Mouse (Mus musculus) limb, embryonic 14.5 days (tissue): ENCODE results near the gene Wwox. TPM values are rescaled to one million over a fixed set of nuclear protein-coding genes. Genes with fewer than 3 reads are reported as not detected.

ENCODE experiments used
- ATAC-seq: fragments of 200-750 bp; cut with Nextera tagmentation; 2 replicates; pipeline ENCODE4 v1.8.0; 2017; ENCODE audit warnings: low read depth, moderate number of reproducible peaks, moderate TSS enrichment; ENCODE audit not compliant: low FRiP score
- DNase-seq: peaks from one replicate; pipeline ENCODE4 v3.0.0-alpha.2; 2015; ENCODE audit warnings: low spot score
- H3K27ac ChIP-seq: fragments of 300-500 bp; sonication (generic); replicated peaks from 2 replicates; pipeline ENCODE4 v1.5.1; 2014; ENCODE audit warnings: low read depth, mild to moderate bottlenecking, low read length, moderate library complexity, mixed read lengths
- H3K27me3 ChIP-seq: fragments of 300-500 bp; sonication (generic); 2 replicates; pipeline ENCODE4 v1.6.1; 2014; ENCODE audit warnings: low read length, mixed read lengths; ENCODE audit not compliant: control insufficient read depth, insufficient read depth
- H3K36me3 ChIP-seq: fragments of 300-500 bp; sonication (generic); 2 replicates; pipeline ENCODE4 v1.6.1; 2014; ENCODE audit warnings: mild to moderate bottlenecking, low read length, moderate library complexity, mixed read lengths; ENCODE audit not compliant: control insufficient read depth, insufficient read depth
- H3K4me1 ChIP-seq: fragments of 300-500 bp; sonication (generic); 2 replicates; pipeline ENCODE4 v1.6.1; 2014; ENCODE audit warnings: antibody characterized with exemption, low read length, mixed read lengths; ENCODE audit not compliant: control insufficient read depth, insufficient read depth
- H3K4me2 ChIP-seq: fragments of 300-500 bp; sonication (generic); replicated peaks from 2 replicates; pipeline ENCODE4 v1.6.1; 2014; ENCODE audit warnings: low read depth, mild to moderate bottlenecking, low read length, moderate library complexity; ENCODE audit not compliant: severe bottlenecking
- H3K4me3 ChIP-seq: fragments of 300-500 bp; sonication (generic); replicated peaks from 2 replicates; pipeline ENCODE4 v1.5.1; 2014; ENCODE audit warnings: low read length
- H3K9ac ChIP-seq: fragments of 300-500 bp; sonication (generic); 2 replicates; pipeline ENCODE4 v1.6.1; 2014; ENCODE audit warnings: mild to moderate bottlenecking, low read depth, low read length, moderate library complexity; ENCODE audit not compliant: severe bottlenecking
- H3K9me3 ChIP-seq: fragments of 300-500 bp; sonication (generic); 2 replicates; pipeline ENCODE4 v1.6.1; 2016; ENCODE audit warnings: low read length; ENCODE audit not compliant: control insufficient read depth
- POLR2A ChIP-seq: fragments of 200-500 bp; IDR thresholded peaks from 2 replicates; pipeline ENCODE4 v1.8.0; 2012; ENCODE audit warnings: inconsistent platforms, mild to moderate bottlenecking, moderate library complexity, borderline replicate concordance; ENCODE audit not compliant: insufficient read depth, insufficient read length; ENCODE audit errors: extremely low read depth
- WGBS: fragments of 180-500 bp; shearing (Covaris S2); extraction: QIAGEN DNeasy Blood & Tissue Kit; methylation state at CpG from one replicate; pipeline ENCODE4 v1.1.7; 2014; 5-methylcytosine and 5-hydroxymethylcytosine counted together
- polyA plus RNA-seq, 2 experiments: library from polyadenylated mRNA; depleted of rRNA in 1 of 2; stranded (reverse) in 1 of 2; unstranded in 1 of 2; fragments of >200 nt; fragmentation: Nextera tagmentation in 1 of 2; extraction: Ambion mirVana in 1 of 2; gene quantifications; 2 replicates each; pipeline versions ENCODE4 v1.2.1 to v1.2.3; 2012 to 2014

Wwox gene
- polyA plus RNA-seq, 2 experiments = 8.6 to 9.4 TPM

GRCm38 (mm10) chr8:114779002-114779401 lies 339.5 kb downstream of the Wwox start:
- Histone ChIP-seq H3K9ac (no peak overlapping the region), H3K9me3 (no peaks in the 10 kb centered on the region), H3K4me3 (no peak overlapping the region), H3K4me1 (peaks cover 11% of the 10 kb centered on the region), H3K36me3 (no peaks in the 10 kb centered on the region), H3K27ac (no peak overlapping the region), H3K4me2 (no peak overlapping the region), H3K27me3 (no peaks in the 10 kb centered on the region; the same call in 1 of the 2 replicates)
- WGBS = 88% methylated on average over 9 of the region's 9 CpGs
- DNase-seq (no peak), ATAC-seq (no peak)
- no peak for TF ChIP-seq POLR2A

DNA sequence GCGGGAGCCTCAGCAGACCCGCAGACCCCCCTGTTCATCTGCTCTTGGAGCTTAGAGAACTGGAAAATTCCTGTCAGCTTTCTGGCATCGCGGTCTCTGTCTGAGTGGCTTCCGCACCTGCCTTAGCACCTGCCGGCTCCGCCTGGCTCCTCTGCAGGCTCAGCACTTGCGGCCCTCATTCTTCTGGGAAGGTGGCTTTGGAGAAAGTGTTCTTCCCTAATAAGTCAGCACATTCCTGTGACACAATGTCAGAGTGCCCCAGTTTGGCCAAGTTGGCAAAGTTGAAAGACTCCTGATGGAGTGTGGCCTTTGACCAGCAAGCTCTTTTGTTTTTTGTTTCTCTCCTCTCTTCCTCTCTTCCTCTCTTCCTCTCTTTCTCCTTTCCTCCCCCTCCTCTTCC lies 343.9 kb downstream of the Wwox start:
- WGBS = 77% methylated on average over 8 of the region's 8 CpGs
- H3K27me3 ChIP-seq = no peaks in the 10 kb centered on the region; the same call in 1 of the 2 replicates
- no peak overlapping the region for H3K4me3 ChIP-seq
- H3K9ac ChIP-seq = no peak overlapping the region
- DNase-seq (no peak), ATAC-seq (no peak)
- H3K4me1 ChIP-seq = peaks cover 10% of the 10 kb centered on the region; the same call in 1 of the 2 replicates
- no peaks in the 10 kb centered on the region for H3K36me3 ChIP-seq
- H3K27ac ChIP-seq = no peak overlapping the region
- TF ChIP-seq POLR2A = no peak
- no peak overlapping the region for H3K4me2 ChIP-seq
- no peaks in the 10 kb centered on the region for H3K9me3 ChIP-seq

GRCm38 (mm10) chr8:114785834-114786233 lies 346.4 kb downstream of the Wwox start:
- ATAC-seq = 0 out of 2 replicates have a peak, but pooled peaks have one; percentile 30
- Histone ChIP-seq H3K9ac (no peak overlapping the region), H3K27me3 (no peaks in the 10 kb centered on the region; the same call in 1 of the 2 replicates), H3K27ac (no peak overlapping the region), H3K4me3 (no peak overlapping the region), H3K36me3 (no peaks in the 10 kb centered on the region), H3K4me2 (no peak overlapping the region), H3K9me3 (no peaks in the 10 kb centered on the region), H3K4me1 (peaks cover 4% of the 10 kb centered on the region; the same call in 1 of the 2 replicates)
- no peak for TF ChIP-seq POLR2A
- 48% methylated on average over 11 of the region's 11 CpGs for WGBS
- DNase-seq = peak; percentile 62

DNA sequence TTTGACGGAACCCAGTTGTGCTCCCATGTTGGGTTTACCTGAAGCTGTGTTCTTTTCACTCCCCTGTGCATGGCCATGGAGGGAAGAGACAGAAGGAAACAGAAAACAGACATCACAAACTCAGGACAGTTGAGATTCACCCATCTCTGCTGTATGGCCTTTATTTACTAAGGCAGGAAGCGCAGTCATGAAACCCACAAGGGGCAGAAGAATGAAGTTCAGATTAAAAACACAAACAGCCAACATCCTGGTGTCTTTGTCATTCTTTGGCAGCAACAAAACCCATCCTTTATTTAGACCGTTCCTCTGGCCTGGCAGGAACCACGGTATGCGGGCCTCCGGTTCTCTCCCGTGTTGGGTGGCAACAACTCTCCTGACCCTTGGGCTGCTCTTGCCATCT lies 350.2 kb downstream of the Wwox start:
- Histone ChIP-seq H3K27me3 (no peaks in the 10 kb centered on the region), H3K36me3 (no peaks in the 10 kb centered on the region), H3K4me3 (no peak overlapping the region), H3K4me2 (no peak overlapping the region), H3K9ac (no peak overlapping the region), H3K27ac (no peak overlapping the region), H3K4me1 (peaks cover 6% of the 10 kb centered on the region; the same call in 1 of the 2 replicates), H3K9me3 (no peaks in the 10 kb centered on the region)
- no peak for TF ChIP-seq POLR2A
- DNase-seq (no peak), ATAC-seq (no peak)
- WGBS = 92% methylated on average over 7 of the region's 7 CpGs

- Histone ChIP-seq H3K4me2 (no peak overlapping the region), H3K9ac (no peak overlapping the region), H3K4me1 (peaks cover 2% of the 10 kb centered on the region; the same call in 1 of the 2 replicates), H3K27me3 (no peaks in the 10 kb centered on the region), H3K36me3 (no peaks in the 10 kb centered on the region), H3K9me3 (no peaks in the 10 kb centered on the region), H3K27ac (no peak overlapping the region), H3K4me3 (no peak overlapping the region)
- DNase-seq = no peak
- ATAC-seq = no peak
- 67% methylated on average over 7 of the region's 7 CpGs for WGBS
- no peak for TF ChIP-seq POLR2A
Observed at GRCm38 (mm10) chr8:114790754-114791153, 351.3 kb downstream of the Wwox start.

GRCm38 (mm10) chr8:114793682-114794081 lies 354.2 kb downstream of the Wwox start:
- no peak for ATAC-seq
- DNase-seq = no peak
- Histone ChIP-seq H3K36me3 (no peaks in the 10 kb centered on the region), H3K4me2 (no peak overlapping the region), H3K27ac (no peak overlapping the region), H3K9ac (no peak overlapping the region), H3K27me3 (no peaks in the 10 kb centered on the region), H3K4me3 (no peak overlapping the region), H3K9me3 (no peaks in the 10 kb centered on the region), H3K4me1 (0 out of 2 replicates have a peak, but pooled peaks cover 2% of the 10 kb centered on the region)
- 80% methylated on average over 9 of the region's 9 CpGs for WGBS
- no peak for TF ChIP-seq POLR2A
